Mouse (Mus musculus): ENCODE data around the gene Ewsr1. TPM values are rescaled to one million over a fixed set of nuclear protein-coding genes. Genes with fewer than 3 reads are reported as not detected.

Gene Ewsr1
- polyA plus RNA-seq, 1 experiment from 2014 or later: 823 TPM

DNA sequence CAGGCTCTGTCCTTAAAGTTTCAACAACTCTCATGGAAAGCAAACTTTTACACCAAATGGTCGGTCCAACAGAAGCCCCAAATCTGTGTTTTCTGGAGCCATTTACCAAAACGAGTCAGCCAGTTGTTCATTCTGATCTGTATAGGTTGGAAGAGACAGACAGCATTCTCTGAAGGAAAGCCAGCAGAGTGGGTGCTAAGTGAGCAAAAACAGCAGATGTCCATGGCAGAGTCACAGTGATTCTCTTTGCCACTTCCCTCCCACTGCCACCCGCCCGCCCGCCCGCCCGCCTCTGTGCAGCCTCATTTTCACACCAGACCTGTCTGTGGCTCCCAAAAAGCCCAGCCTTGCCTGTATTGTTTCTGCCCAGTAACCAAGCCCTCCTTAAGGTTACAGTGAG is 70.8 kb downstream of the Ewsr1 start:
- Histone ChIP-seq H3K4me3 (no peak overlapping the region), H3K9me3 (replicated peaks) (no peaks in the 10 kb centered on the region), H3K27ac (no peak overlapping the region), H3K36me3 (peaks cover 95% of the 10 kb centered on the region), H3K4me1 (no peaks in the 10 kb centered on the region), H3K27me3 (no peaks in the 10 kb centered on the region), H3K9ac (no peak overlapping the region), H3K4me2 (replicated peaks) (no peak overlapping the region)
- ATAC-seq (ENCODE audit: low FRiP score): no peak
- WGBS: 96% methylated on average over 7 of the region's 7 CpGs

DNA sequence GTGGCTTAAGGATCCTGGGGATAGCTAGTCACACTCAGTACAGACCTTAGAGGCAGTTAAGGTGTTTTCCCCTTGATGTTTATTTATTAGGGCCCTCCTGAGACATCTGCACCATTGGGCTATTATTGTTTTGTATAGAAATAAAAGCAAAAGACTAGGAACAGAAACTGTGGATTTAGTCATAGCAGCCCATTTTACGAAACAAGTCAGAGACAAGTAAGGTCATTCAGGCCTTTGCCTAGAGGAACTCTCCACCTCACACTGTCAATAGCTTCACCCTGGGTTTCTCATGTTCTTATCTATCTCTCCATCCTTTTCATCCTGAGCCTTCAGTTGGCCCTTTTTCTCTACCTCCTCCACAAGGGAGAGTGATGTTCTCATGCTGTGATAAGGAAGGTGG is 74.0 kb downstream of the Ewsr1 start:
- no peaks in the 10 kb centered on the region for H3K27me3 ChIP-seq
- peaks cover 82% of the 10 kb centered on the region for H3K36me3 ChIP-seq
- no peak overlapping the region for H3K4me3 ChIP-seq
- no peak overlapping the region for H3K4me2 ChIP-seq (replicated peaks)
- no peaks in the 10 kb centered on the region for H3K9me3 ChIP-seq (replicated peaks)
- WGBS: 100% methylated on average over 1 of the region's 1 CpGs
- no peak for ATAC-seq (ENCODE audit: low FRiP score)
- no peak overlapping the region for H3K9ac ChIP-seq
- no peak overlapping the region for H3K27ac ChIP-seq
- no peaks in the 10 kb centered on the region for H3K4me1 ChIP-seq

Small RNA genes lying within 50 kb of the gene (microRNA-seq; reads per million reads assigned to microRNA genes)
- gene Gm47296: not detected

Other genes starting within 250 kb of the Ewsr1 start
- 77.5 and 79.6 TPM in 2 replicates for gene Nf2, start 249.7 kb downstream of the Ewsr1 start, polyA plus RNA-seq (2016; fragmentation: Nextera tagmentation; extraction: Ambion mirVana)
- 100 and 101 TPM in 2 replicates for gene Nipsnap1, start 225.3 kb downstream of the Ewsr1 start, polyA plus RNA-seq (2016; fragmentation: Nextera tagmentation; extraction: Ambion mirVana)
- 52.6 and 55.6 TPM in 2 replicates for gene Thoc5, start 203.9 kb downstream of the Ewsr1 start, polyA plus RNA-seq (2016; fragmentation: Nextera tagmentation; extraction: Ambion mirVana)
- gene Nefh, start 151.2 kb downstream of the Ewsr1 start, polyA plus RNA-seq (2016; fragmentation: Nextera tagmentation; extraction: Ambion mirVana): 1.4 and 1.5 TPM in 2 replicates
- gene Ap1b1, start 112.4 kb downstream of the Ewsr1 start, polyA plus RNA-seq (2016; fragmentation: Nextera tagmentation; extraction: Ambion mirVana): 76.4 and 83.3 TPM in 2 replicates
- 0.96 and 1.6 TPM in 2 replicates for gene Rasl10a, start 41.1 kb downstream of the Ewsr1 start, polyA plus RNA-seq (2016; fragmentation: Nextera tagmentation; extraction: Ambion mirVana)
- gene Gas2l1, start 33.9 kb downstream of the Ewsr1 start, polyA plus RNA-seq (2016; fragmentation: Nextera tagmentation; extraction: Ambion mirVana): 39.4 and 41.0 TPM in 2 replicates
- 27.0 and 28.9 TPM in 2 replicates for gene Rhbdd3, start 340 bp downstream of the Ewsr1 start, polyA plus RNA-seq (2016; fragmentation: Nextera tagmentation; extraction: Ambion mirVana)
- 17.7 and 21.9 TPM in 2 replicates for gene Emid1, start 53.0 kb upstream of the Ewsr1 start, polyA plus RNA-seq (2016; fragmentation: Nextera tagmentation; extraction: Ambion mirVana)
- 17.8 and 18.1 TPM in 2 replicates for gene Kremen1, start 162.3 kb upstream of the Ewsr1 start, polyA plus RNA-seq (2016; fragmentation: Nextera tagmentation; extraction: Ambion mirVana)